Mouse (Mus musculus) liver, embryonic 16.5 days (tissue): Measurements from ENCODE around the gene Il9. TPM values are rescaled to one million over a fixed set of nuclear protein-coding genes. Genes with fewer than 3 reads are reported as not detected.

Experiments used
- ATAC-seq: fragments of 200-750 bp; cut with Nextera tagmentation; 2 replicates; pipeline ENCODE4 v1.8.0; 2017; ENCODE audit warnings: low read depth, mild to moderate bottlenecking, moderate number of reproducible peaks, moderate library complexity
- H3K27ac ChIP-seq: fragments of 300-500 bp; sonication (generic); 2 replicates; pipeline ENCODE4 v1.5.1; 2014; ENCODE audit warnings: mild to moderate bottlenecking, low read length
- H3K27me3 ChIP-seq: fragments of 300-500 bp; sonication (generic); 2 replicates; pipeline ENCODE4 v1.6.1; 2014; ENCODE audit warnings: low read depth, low read length, mixed read lengths; ENCODE audit not compliant: control insufficient read depth, insufficient read depth
- H3K36me3 ChIP-seq: fragments of 300-500 bp; sonication (generic); 2 replicates; pipeline ENCODE4 v1.6.1; 2014; ENCODE audit warnings: mild to moderate bottlenecking; ENCODE audit not compliant: control insufficient read depth, insufficient read depth
- H3K4me1 ChIP-seq: fragments of 300-500 bp; sonication (generic); 2 replicates; pipeline ENCODE4 v1.6.1; 2014; ENCODE audit warnings: low read depth, low read length, mixed read lengths; ENCODE audit not compliant: control insufficient read depth
- H3K4me2 ChIP-seq: fragments of 300-500 bp; sonication (generic); 2 replicates; pipeline ENCODE4 v1.6.1; 2014; ENCODE audit warnings: low read depth, low read length, mixed read lengths
- H3K4me3 ChIP-seq: fragments of 300-500 bp; sonication (generic); 2 replicates; pipeline ENCODE4 v1.5.1; 2014; ENCODE audit warnings: low read depth, mild to moderate bottlenecking, low read length
- H3K9ac ChIP-seq: fragments of 300-500 bp; sonication (generic); 2 replicates; pipeline ENCODE4 v1.6.1; 2014; ENCODE audit warnings: low read depth, low read length
- H3K9me3 ChIP-seq: fragments of 300-500 bp; sonication (generic); replicated peaks from 2 replicates; pipeline ENCODE4 v1.6.1; 2016; ENCODE audit warnings: low read length; ENCODE audit not compliant: control insufficient read depth
- WGBS: fragments of 180-500 bp; shearing (Covaris S2); extraction: QIAGEN DNeasy Blood & Tissue Kit; methylation state at CpG from one replicate; pipeline ENCODE4 v1.1.7; 2014; ENCODE audit not compliant: insufficient replicate concordance; 5-methylcytosine and 5-hydroxymethylcytosine counted together
- polyA plus RNA-seq: library from polyadenylated mRNA; unstranded; fragments of >200 nt; fragmentation: Nextera tagmentation; extraction: Ambion mirVana; gene quantifications from 2 replicates; pipeline ENCODE4 v1.2.1, GENCODE M21; 2015

The Il9 gene
- polyA plus RNA-seq, 1 experiment from 2014 or later = not detected

DNA sequence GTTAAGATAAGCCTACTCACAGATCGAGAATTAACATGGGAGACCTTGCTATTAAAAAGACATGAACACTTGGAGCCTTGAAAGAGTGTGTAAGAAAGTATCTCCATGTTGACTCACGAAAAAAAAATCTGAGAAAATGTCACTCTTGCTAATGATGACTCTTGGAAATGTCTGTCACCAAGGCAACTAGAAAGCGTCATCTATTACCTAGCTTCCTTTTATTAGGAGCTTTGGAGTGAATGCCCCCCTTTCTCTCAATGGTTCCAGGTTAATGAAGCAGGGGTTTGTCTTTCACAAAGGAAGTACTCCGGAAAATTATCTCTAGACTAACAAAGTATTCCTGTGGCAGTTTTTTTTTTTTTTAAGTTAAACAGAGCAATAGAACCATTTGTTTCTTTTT is 34.3 kb upstream of the Il9 start:
- Histone ChIP-seq H3K27me3 (no peaks in the 10 kb centered on the region), H3K4me3 (no peak overlapping the region)
- ATAC-seq = no peak

DNA sequence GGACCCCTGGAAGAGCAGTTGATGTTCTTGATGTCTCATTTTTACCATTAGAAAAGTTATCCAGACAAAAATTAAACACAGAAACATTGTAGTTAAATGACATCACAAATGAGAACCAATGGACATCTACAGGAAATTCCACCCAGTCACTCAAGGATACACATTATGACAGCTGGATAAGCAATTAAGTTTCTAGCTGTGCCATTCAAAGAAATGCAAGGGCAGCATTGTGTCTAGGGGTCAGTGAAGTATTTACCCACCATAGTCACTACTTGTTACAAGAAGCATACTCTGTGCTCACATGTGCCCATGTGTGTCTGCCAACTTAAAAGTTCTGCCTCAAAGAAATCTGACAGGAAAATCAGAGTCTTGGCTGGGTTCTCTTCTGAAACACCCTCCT is 31.5 kb upstream of the Il9 start:
- Histone ChIP-seq H3K27ac (no peak overlapping the region), H3K9me3 (no peaks in the 10 kb centered on the region), H3K36me3 (no peaks in the 10 kb centered on the region), H3K27me3 (no peaks in the 10 kb centered on the region), H3K4me2 (no peak overlapping the region), H3K9ac (no peak overlapping the region), H3K4me1 (no peaks in the 10 kb centered on the region), H3K4me3 (no peak overlapping the region)
- ATAC-seq = no peak

More for the DNA sequence above, 34.3 kb upstream of the Il9 start:
- Histone ChIP-seq H3K4me1 (no peaks in the 10 kb centered on the region), H3K9me3 (no peaks in the 10 kb centered on the region), H3K9ac (no peak overlapping the region), H3K27ac (no peak overlapping the region), H3K36me3 (no peaks in the 10 kb centered on the region), H3K4me2 (no peak overlapping the region)
- WGBS = 48% methylated on average over 4 of the region's 4 CpGs

DNA sequence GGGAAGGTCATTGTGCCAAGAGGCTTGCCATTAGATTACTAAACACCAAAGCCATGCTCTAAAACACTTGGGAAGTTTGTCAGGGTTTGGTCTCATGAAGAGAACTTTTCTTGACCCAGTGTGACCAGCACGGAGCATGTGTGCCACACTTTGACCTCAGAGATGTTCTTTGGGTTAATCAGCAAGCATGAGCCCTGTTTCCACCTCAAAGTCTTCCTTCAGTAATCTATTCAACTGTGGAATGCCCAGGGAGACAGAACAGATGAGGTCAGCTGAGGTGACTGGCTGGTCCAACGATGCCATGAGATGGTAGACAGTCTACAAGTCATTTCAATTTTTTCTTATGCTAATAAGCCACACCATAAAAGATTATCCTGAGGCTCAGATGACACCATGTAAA is 27.8 kb upstream of the Il9 start:
- Histone ChIP-seq H3K4me3 (no peak overlapping the region), H3K9me3 (no peaks in the 10 kb centered on the region), H3K36me3 (no peaks in the 10 kb centered on the region), H3K9ac (no peak overlapping the region), H3K27me3 (no peaks in the 10 kb centered on the region), H3K27ac (no peak overlapping the region), H3K4me1 (no peaks in the 10 kb centered on the region), H3K4me2 (no peak overlapping the region)
- 60% methylated on average over 2 of the region's 2 CpGs for WGBS
- ATAC-seq = no peak

GRCm38 (mm10) chr13:56506871-56507496 is 24.9 kb upstream of the Il9 start:
- H3K9me3 ChIP-seq = no peaks in the 10 kb centered on the region
- no peak overlapping the region for H3K4me2 ChIP-seq
- no peak overlapping the region for H3K4me3 ChIP-seq
- 35% methylated on average over 6 of the region's 6 CpGs for WGBS
- ATAC-seq = no peak
- H3K4me1 ChIP-seq = no peaks in the 10 kb centered on the region
- no peaks in the 10 kb centered on the region for H3K36me3 ChIP-seq
- H3K9ac ChIP-seq = no peak overlapping the region
- H3K27ac ChIP-seq = no peak overlapping the region
- no peaks in the 10 kb centered on the region for H3K27me3 ChIP-seq

- no peak for ATAC-seq
- no peak overlapping the region for H3K27ac ChIP-seq
- H3K9ac ChIP-seq = no peak overlapping the region
- H3K36me3 ChIP-seq = no peaks in the 10 kb centered on the region
- no peaks in the 10 kb centered on the region for H3K9me3 ChIP-seq
- H3K27me3 ChIP-seq = no peaks in the 10 kb centered on the region
- H3K4me2 ChIP-seq = no peak overlapping the region
- H3K4me1 ChIP-seq = no peaks in the 10 kb centered on the region
- H3K4me3 ChIP-seq = no peak overlapping the region
- WGBS = 23% methylated on average over 6 of the region's 6 CpGs
These were observed 19.9 kb upstream of the Il9 start for GRCm38 (mm10) chr13:56501866-56502420.

GRCm38 (mm10) chr13:56500636-56501035 is 18.6 kb upstream of the Il9 start:
- H3K36me3 ChIP-seq = no peaks in the 10 kb centered on the region
- H3K9me3 ChIP-seq = no peaks in the 10 kb centered on the region
- H3K4me2 ChIP-seq = no peak overlapping the region
- 68% methylated on average over 8 of the region's 8 CpGs for WGBS
- no peak overlapping the region for H3K4me3 ChIP-seq
- H3K27ac ChIP-seq = no peak overlapping the region
- no peak for ATAC-seq
- no peaks in the 10 kb centered on the region for H3K4me1 ChIP-seq
- no peaks in the 10 kb centered on the region for H3K27me3 ChIP-seq
- no peak overlapping the region for H3K9ac ChIP-seq

GRCm38 (mm10) chr13:56500132-56500531 is 18.1 kb upstream of the Il9 start:
- no peaks in the 10 kb centered on the region for H3K36me3 ChIP-seq
- WGBS = 50% methylated on average over 3 of the region's 3 CpGs
- H3K4me1 ChIP-seq = no peaks in the 10 kb centered on the region
- H3K4me2 ChIP-seq = no peak overlapping the region
- H3K4me3 ChIP-seq = no peak overlapping the region
- H3K9me3 ChIP-seq = no peaks in the 10 kb centered on the region
- H3K9ac ChIP-seq = no peak overlapping the region
- H3K27me3 ChIP-seq = no peaks in the 10 kb centered on the region
- no peak overlapping the region for H3K27ac ChIP-seq
- ATAC-seq = no peak

- Histone ChIP-seq H3K36me3 (no peaks in the 10 kb centered on the region), H3K4me2 (no peak overlapping the region), H3K4me3 (no peak overlapping the region), H3K9me3 (no peaks in the 10 kb centered on the region), H3K9ac (no peak overlapping the region), H3K4me1 (no peaks in the 10 kb centered on the region), H3K27me3 (no peaks in the 10 kb centered on the region), H3K27ac (no peak overlapping the region)
- ATAC-seq = no peak
- 51% methylated on average over 3 of the region's 3 CpGs for WGBS
These were observed 12.4 kb upstream of the Il9 start for GRCm38 (mm10) chr13:56494440-56494839.

GRCm38 (mm10) chr13:56488012-56488411 is 6.0 kb upstream of the Il9 start:
- Histone ChIP-seq H3K4me3 (no peak overlapping the region), H3K27me3 (no peaks in the 10 kb centered on the region), H3K4me2 (no peak overlapping the region), H3K27ac (no peak overlapping the region), H3K9ac (no peak overlapping the region), H3K4me1 (no peaks in the 10 kb centered on the region), H3K36me3 (no peaks in the 10 kb centered on the region), H3K9me3 (no peaks in the 10 kb centered on the region)
- WGBS = 43% methylated on average over 5 of the region's 5 CpGs
- ATAC-seq = no peak
